Mouse (Mus musculus): ENCODE results near the gene Slc2a8. TPM values are rescaled to one million over a fixed set of nuclear protein-coding genes. Genes with fewer than 3 reads are reported as not detected.

Gene Slc2a8
- polyA plus RNA-seq, 1 experiment from 2014 or later = 20.4 TPM

GRCm38 (mm10) chr2:32997081-32997480 is 15.2 kb upstream of the Slc2a8 start:
- Histone ChIP-seq H3K36me3 (no peaks in the 10 kb centered on the region), H3K4me1 (replicated peaks) (no peaks in the 10 kb centered on the region), H3K9me3 (replicated peaks) (no peaks in the 10 kb centered on the region), H3K9ac (no peak overlapping the region), H3K27ac (no peak overlapping the region), H3K4me3 (no peak overlapping the region), H3K4me2 (no peak overlapping the region), H3K27me3 (no peaks in the 10 kb centered on the region)
- no peak for ATAC-seq (replicated peaks; ENCODE audit: insufficient number of reproducible peaks, insufficient read depth, low FRiP score, low read depth)
- 77% methylated on average over 6 of the region's 6 CpGs for WGBS

DNA sequence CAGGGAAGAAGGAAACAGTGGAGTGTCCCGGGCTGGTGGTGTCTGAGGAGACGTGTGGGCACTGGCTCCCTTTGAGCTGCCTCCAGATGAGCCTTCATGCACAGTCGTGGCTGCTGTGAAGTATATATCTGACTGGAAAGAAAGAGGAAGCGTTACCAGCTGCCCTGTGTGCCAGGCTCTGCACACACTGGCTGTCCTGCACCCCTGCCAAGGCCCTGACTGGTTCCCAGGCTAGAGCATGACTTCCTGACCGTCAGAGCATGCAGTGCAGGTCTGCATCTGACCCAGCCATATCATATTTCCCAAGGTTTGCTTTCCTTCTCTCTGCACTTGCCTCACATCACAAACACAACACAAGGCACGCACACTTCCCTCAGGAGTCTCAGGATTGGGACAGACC is 10.2 kb upstream of the Slc2a8 start:
- no peak for ATAC-seq (replicated peaks; ENCODE audit: insufficient number of reproducible peaks, insufficient read depth, low FRiP score, low read depth)
- Histone ChIP-seq H3K4me1 (replicated peaks) (no peaks in the 10 kb centered on the region), H3K27ac (no peak overlapping the region), H3K9me3 (replicated peaks) (no peaks in the 10 kb centered on the region), H3K36me3 (no peaks in the 10 kb centered on the region), H3K4me3 (no peak overlapping the region), H3K4me2 (no peak overlapping the region), H3K27me3 (no peaks in the 10 kb centered on the region), H3K9ac (no peak overlapping the region)
- WGBS = 66% methylated on average over 6 of the region's 6 CpGs

GRCm38 (mm10) chr2:32990167-32990832 is 8.4 kb upstream of the Slc2a8 start:
- Histone ChIP-seq H3K4me2 (no peak overlapping the region), H3K36me3 (no peaks in the 10 kb centered on the region), H3K9ac (no peak overlapping the region), H3K27me3 (no peaks in the 10 kb centered on the region), H3K4me3 (no peak overlapping the region), H3K9me3 (replicated peaks) (no peaks in the 10 kb centered on the region), H3K4me1 (replicated peaks) (no peaks in the 10 kb centered on the region), H3K27ac (no peak overlapping the region)
- 55% methylated on average over 13 of the region's 13 CpGs for WGBS
- no peak for ATAC-seq (replicated peaks; ENCODE audit: insufficient number of reproducible peaks, insufficient read depth, low FRiP score, low read depth)

GRCm38 (mm10) chr2:32989376-32989775 is 7.5 kb upstream of the Slc2a8 start:
- Histone ChIP-seq H3K9me3 (replicated peaks) (no peaks in the 10 kb centered on the region), H3K9ac (no peak overlapping the region), H3K4me1 (replicated peaks) (no peaks in the 10 kb centered on the region), H3K4me2 (no peak overlapping the region), H3K4me3 (no peak overlapping the region), H3K36me3 (no peaks in the 10 kb centered on the region), H3K27ac (no peak overlapping the region), H3K27me3 (no peaks in the 10 kb centered on the region)
- ATAC-seq (replicated peaks; ENCODE audit: insufficient number of reproducible peaks, insufficient read depth, low FRiP score, low read depth) = no peak
- WGBS = 48% methylated on average over 3 of the region's 3 CpGs

DNA sequence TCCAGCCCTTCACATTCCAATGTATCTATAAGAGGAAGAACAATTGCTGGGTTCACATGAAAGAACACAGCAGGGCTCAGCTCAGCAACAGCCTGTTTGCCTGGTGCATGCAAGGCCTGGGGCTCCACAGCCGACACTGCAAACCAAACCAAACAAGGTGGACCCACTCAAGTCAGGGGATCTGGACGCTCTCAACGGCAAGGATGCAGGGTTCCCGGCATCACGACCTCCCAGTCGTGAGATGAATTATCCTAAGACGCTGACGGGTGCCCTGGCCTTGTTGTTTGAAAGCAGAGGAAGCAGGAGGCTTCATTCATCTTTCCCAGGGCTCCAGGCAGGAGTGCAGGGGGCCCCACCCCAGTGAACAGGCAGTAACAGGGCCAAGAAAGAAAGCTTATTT is 4.0 kb upstream of the Slc2a8 start:
- Histone ChIP-seq H3K9ac (no peak overlapping the region), H3K9me3 (replicated peaks) (no peaks in the 10 kb centered on the region), H3K4me2 (no peak overlapping the region), H3K36me3 (no peaks in the 10 kb centered on the region), H3K4me1 (replicated peaks) (peaks cover 12% of the 10 kb centered on the region), H3K4me3 (no peak overlapping the region), H3K27ac (no peak overlapping the region), H3K27me3 (no peaks in the 10 kb centered on the region)
- WGBS = 59% methylated on average over 8 of the region's 8 CpGs
- no peak for ATAC-seq (replicated peaks; ENCODE audit: insufficient number of reproducible peaks, insufficient read depth, low FRiP score, low read depth)

DNA sequence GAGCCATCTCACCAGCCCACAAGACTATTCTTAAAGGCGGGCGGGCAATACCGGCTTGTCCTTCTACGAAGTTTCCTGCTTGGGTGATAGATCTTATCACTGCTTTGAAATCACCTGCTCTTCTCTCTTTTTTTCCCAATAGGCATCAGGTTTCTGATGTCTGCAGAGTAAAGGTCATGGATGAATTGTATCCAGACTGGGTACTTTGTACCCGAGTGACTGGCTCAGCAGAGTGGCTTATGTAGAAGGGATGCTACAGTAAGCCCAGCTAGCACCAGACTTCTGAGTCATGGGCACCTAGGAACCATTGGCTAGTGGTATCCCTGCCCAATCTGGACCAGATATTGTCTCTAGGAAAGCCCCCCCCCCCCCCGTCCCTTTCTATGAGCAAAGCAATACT is 1.7 kb upstream of the Slc2a8 start:
- Histone ChIP-seq H3K9me3 (replicated peaks) (no peaks in the 10 kb centered on the region), H3K4me3 (no peak overlapping the region), H3K4me2 (no peak overlapping the region), H3K27me3 (no peaks in the 10 kb centered on the region), H3K36me3 (no peaks in the 10 kb centered on the region), H3K9ac (no peak overlapping the region), H3K4me1 (replicated peaks) (peaks cover 14% of the 10 kb centered on the region), H3K27ac (no peak overlapping the region)
- ATAC-seq (replicated peaks; ENCODE audit: insufficient number of reproducible peaks, insufficient read depth, low FRiP score, low read depth) = no peak
- WGBS = 57% methylated on average over 6 of the region's 6 CpGs

DNA sequence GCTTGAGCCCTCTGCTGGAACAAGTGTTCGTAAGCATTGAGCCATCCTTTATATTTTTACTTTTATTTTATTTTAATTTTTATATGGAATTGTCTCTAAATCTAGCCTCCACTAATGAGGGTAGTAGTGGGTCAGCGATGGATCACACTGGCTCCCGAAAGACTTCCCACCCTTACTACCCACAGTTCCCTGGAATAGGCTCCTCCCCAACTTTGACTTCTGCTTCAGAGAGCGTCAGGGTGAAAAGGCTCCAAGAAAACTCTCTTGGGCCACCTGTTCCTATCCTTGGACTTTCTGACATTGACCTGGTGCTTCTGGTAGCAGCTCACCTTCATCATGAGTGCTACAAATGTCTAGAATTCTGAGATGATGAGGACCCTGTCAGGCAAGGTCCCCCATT is 817 bp upstream of the Slc2a8 start:
- peak overlapping the region; percentile 7; the same call in 1 of the 2 replicates for H3K9ac ChIP-seq
- H3K4me3 ChIP-seq = peak overlapping the region; percentile 66
- no peaks in the 10 kb centered on the region for H3K36me3 ChIP-seq
- peaks cover 14% of the 10 kb centered on the region for H3K4me1 ChIP-seq (replicated peaks)
- H3K4me2 ChIP-seq = peak overlapping the region; percentile 92
- H3K9me3 ChIP-seq (replicated peaks) = no peaks in the 10 kb centered on the region
- no peak for ATAC-seq (replicated peaks; ENCODE audit: insufficient number of reproducible peaks, insufficient read depth, low FRiP score, low read depth)
- WGBS = 2% methylated on average over 4 of the region's 4 CpGs
- H3K27ac ChIP-seq = no peak overlapping the region
- no peaks in the 10 kb centered on the region for H3K27me3 ChIP-seq

GRCm38 (mm10) chr2:32981281-32981680 is 602 bp downstream of the Slc2a8 start:
- 0 out of 2 replicates have a peak, but pooled peaks cover 3% of the 10 kb centered on the region for H3K36me3 ChIP-seq
- no peaks in the 10 kb centered on the region for H3K9me3 ChIP-seq (replicated peaks)
- ATAC-seq (replicated peaks; ENCODE audit: insufficient number of reproducible peaks, insufficient read depth, low FRiP score, low read depth) = peak; percentile 64
- H3K27me3 ChIP-seq = no peaks in the 10 kb centered on the region
- peak overlapping the region; percentile 66 for H3K4me3 ChIP-seq
- peak overlapping the region; percentile 59; the same call in 1 of the 2 replicates for H3K27ac ChIP-seq
- peak overlapping the region; percentile 68 for H3K9ac ChIP-seq
- peak overlapping the region; percentile 92 for H3K4me2 ChIP-seq
- peaks cover 16% of the 10 kb centered on the region for H3K4me1 ChIP-seq (replicated peaks)
- WGBS = under 1% methylated on average over 23 of the region's 23 CpGs

DNA sequence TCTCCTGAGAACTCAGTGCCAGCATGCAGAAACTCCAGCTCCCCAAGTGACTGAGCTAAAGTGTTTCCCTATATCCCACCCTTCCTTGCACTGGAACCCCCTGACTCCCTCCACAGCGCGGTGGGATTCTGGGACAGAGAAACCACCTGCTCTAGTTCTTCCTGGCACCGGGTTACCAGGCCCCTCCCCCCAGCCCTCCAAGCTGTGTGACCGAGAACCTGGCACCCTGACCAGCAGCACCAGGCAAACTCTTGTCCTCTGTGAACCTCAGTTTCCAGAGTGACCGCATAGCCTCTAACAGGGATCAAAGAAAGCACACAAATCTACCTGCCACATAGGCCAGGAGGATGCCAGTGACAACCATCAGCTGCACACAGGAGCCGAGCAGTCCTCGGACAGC is 2.2 kb downstream of the Slc2a8 start:
- Histone ChIP-seq H3K4me3 (no peak overlapping the region), H3K27me3 (no peaks in the 10 kb centered on the region), H3K9ac (no peak overlapping the region), H3K4me2 (no peak overlapping the region), H3K27ac (no peak overlapping the region), H3K9me3 (replicated peaks) (no peaks in the 10 kb centered on the region), H3K36me3 (0 out of 2 replicates have a peak, but pooled peaks cover 4% of the 10 kb centered on the region), H3K4me1 (replicated peaks) (peaks cover 16% of the 10 kb centered on the region)
- ATAC-seq (replicated peaks; ENCODE audit: insufficient number of reproducible peaks, insufficient read depth, low FRiP score, low read depth) = no peak
- WGBS = 88% methylated on average over 7 of the region's 7 CpGs

GRCm38 (mm10) chr2:32978675-32979074 is 3.2 kb downstream of the Slc2a8 start:
- Histone ChIP-seq H3K4me2 (no peak overlapping the region), H3K4me3 (no peak overlapping the region), H3K4me1 (replicated peaks) (peaks cover 16% of the 10 kb centered on the region), H3K9ac (no peak overlapping the region), H3K9me3 (replicated peaks) (no peaks in the 10 kb centered on the region), H3K27ac (no peak overlapping the region), H3K27me3 (no peaks in the 10 kb centered on the region), H3K36me3 (peaks cover 11% of the 10 kb centered on the region; the same call in 1 of the 2 replicates)
- ATAC-seq (replicated peaks; ENCODE audit: insufficient number of reproducible peaks, insufficient read depth, low FRiP score, low read depth) = no peak
- WGBS = 57% methylated on average over 3 of the region's 3 CpGs

- Histone ChIP-seq H3K9me3 (replicated peaks) (no peaks in the 10 kb centered on the region), H3K4me2 (no peak overlapping the region), H3K4me1 (replicated peaks) (peaks cover 10% of the 10 kb centered on the region), H3K27me3 (no peaks in the 10 kb centered on the region), H3K9ac (no peak overlapping the region), H3K36me3 (peaks cover 15% of the 10 kb centered on the region), H3K27ac (no peak overlapping the region), H3K4me3 (no peak overlapping the region)
- 70% methylated on average over 5 of the region's 5 CpGs for WGBS
- ATAC-seq (replicated peaks; ENCODE audit: insufficient number of reproducible peaks, insufficient read depth, low FRiP score, low read depth) = no peak
These were observed 4.8 kb downstream of the Slc2a8 start for GRCm38 (mm10) chr2:32977114-32977513.

GRCm38 (mm10) chr2:32974216-32974615 is 7.7 kb downstream of the Slc2a8 start:
- ATAC-seq (replicated peaks; ENCODE audit: insufficient number of reproducible peaks, insufficient read depth, low FRiP score, low read depth) = no peak
- Histone ChIP-seq H3K27ac (no peak overlapping the region), H3K27me3 (no peaks in the 10 kb centered on the region), H3K4me2 (no peak overlapping the region), H3K4me1 (replicated peaks) (peaks cover 15% of the 10 kb centered on the region), H3K36me3 (peaks cover 15% of the 10 kb centered on the region), H3K4me3 (no peak overlapping the region), H3K9me3 (replicated peaks) (no peaks in the 10 kb centered on the region), H3K9ac (no peak overlapping the region)
- WGBS = 80% methylated on average over 8 of the region's 8 CpGs
